9 mouse cellular contexts compared by ENCODE assay signal in genomic region chr13:37657248-37657647, GRCm38 (mm10).
A peak's percentile ranks its signal among the peaks of the same experiment; 100 is the strongest.
DNase-seq lines count a peak whose midpoint lies in the region; ATAC-seq and TF ChIP-seq lines count a peak whose summit lies in the region.
"Had no signal": no experiment of that assay in that cellular context is flagged by ENCODE, and none has a peak within 500 bp of the region (broad histone marks: within the 10 kb centered on the region; RNA-seq: fewer than 3 reads in every experiment).

No protein-coding gene starts in this region.

- DNase-seq in forebrain, embryonic 14.5 days (ENCODE audit: low spot score), result peak; percentile 34
- DNase-seq in adrenal gland, adult 8-10 months, result peak; percentile 61
- peak; percentile 67 for DNase-seq in gastrocnemius, postnatal 10 days
- peak; percentile 58 for DNase-seq in liver, postnatal 0 days
- DNase-seq in right cerebral cortex, postnatal 10 days (ENCODE audit: low spot score in 2 of 2), result peak; percentile 72 to 79
- no peak for DNase-seq in midbrain, embryonic 11.5 days (ENCODE audit: low spot score, missing footprints)

- WGBS in forebrain, embryonic 14.5 days, result 76% methylated on average over 16 of the region's 16 CpGs
- 67% methylated on average over 16 of the region's 16 CpGs for WGBS in forebrain, embryonic 16.5 days
- WGBS in intestine, postnatal 0 days, result 51% methylated on average over 16 of the region's 16 CpGs
- WGBS in liver, postnatal 0 days (ENCODE audit: insufficient replicate concordance), result 42% methylated on average over 16 of the region's 16 CpGs
- 92% methylated on average over 16 of the region's 16 CpGs for WGBS in midbrain, embryonic 11.5 days

- no peak overlapping the region for H3K27ac ChIP-seq in forebrain, embryonic 14.5 days (ENCODE audit: low read depth, low read length)
- H3K27ac ChIP-seq in forebrain, embryonic 16.5 days (ENCODE audit: low read length), result no peak overlapping the region
- H3K27ac ChIP-seq in intestine, postnatal 0 days (ENCODE audit: low read depth, low read length), result no peak overlapping the region
- H3K27ac ChIP-seq in liver, postnatal 0 days (ENCODE audit: low read depth), result peak overlapping the region; percentile 65
- H3K27ac ChIP-seq in midbrain, embryonic 11.5 days (ENCODE audit: low read depth, low read length), result no peak overlapping the region
- H3K27ac ChIP-seq: neural tube, embryonic 12.5 days had no signal

- TF ChIP-seq CTCF in intestine, postnatal 0 days (IDR thresholded peaks at IDR 0.05; ENCODE audit: low read depth), result no peak
- no peak for TF ChIP-seq CTCF in liver, postnatal 0 days (IDR thresholded peaks at IDR 0.05; ENCODE audit: low read depth)

- no peak for TF ChIP-seq EP300 in liver, postnatal 0 days (IDR thresholded peaks at IDR 0.05; ENCODE audit: low read depth)

- no peaks in the 10 kb centered on the region for H3K9me3 ChIP-seq in forebrain, embryonic 14.5 days (replicated peaks; ENCODE audit: control insufficient read depth, low read length)
- no peaks in the 10 kb centered on the region for H3K9me3 ChIP-seq in forebrain, embryonic 16.5 days (ENCODE audit: control insufficient read depth, low read length)
- H3K9me3 ChIP-seq in intestine, postnatal 0 days (ENCODE audit: control insufficient read depth), result no peaks in the 10 kb centered on the region
- H3K9me3 ChIP-seq in liver, postnatal 0 days (ENCODE audit: low read length), result no peaks in the 10 kb centered on the region
- H3K9me3 ChIP-seq in midbrain, embryonic 11.5 days (ENCODE audit: control insufficient read depth, low read length), result no peaks in the 10 kb centered on the region
- H3K9me3 ChIP-seq: neural tube, embryonic 12.5 days had no signal

- no peak overlapping the region for H3K4me3 ChIP-seq in forebrain, embryonic 14.5 days (ENCODE audit: low read depth, low read length)
- no peak overlapping the region for H3K4me3 ChIP-seq in forebrain, embryonic 16.5 days (replicated peaks; ENCODE audit: low read length)
- H3K4me3 ChIP-seq in intestine, postnatal 0 days (ENCODE audit: low read depth, low read length), result no peak overlapping the region
- H3K4me3 ChIP-seq in liver, postnatal 0 days (ENCODE audit: low read depth, low read length), result no peak overlapping the region
- no peak overlapping the region for H3K4me3 ChIP-seq in midbrain, embryonic 11.5 days (ENCODE audit: low read depth, low read length)
- H3K4me3 ChIP-seq: neural tube, embryonic 12.5 days had no signal

- no peaks in the 10 kb centered on the region for H3K27me3 ChIP-seq in forebrain, embryonic 14.5 days (replicated peaks; ENCODE audit: control insufficient read depth, insufficient read depth, low read length)
- H3K27me3 ChIP-seq in forebrain, embryonic 16.5 days (replicated peaks; ENCODE audit: control insufficient read depth, insufficient read depth, low read length), result no peaks in the 10 kb centered on the region
- H3K27me3 ChIP-seq in intestine, postnatal 0 days (replicated peaks; ENCODE audit: control insufficient read depth, insufficient read depth, low read length), result no peaks in the 10 kb centered on the region
- H3K27me3 ChIP-seq in liver, postnatal 0 days (ENCODE audit: insufficient read depth, low read length), result no peaks in the 10 kb centered on the region
- no peaks in the 10 kb centered on the region for H3K27me3 ChIP-seq in midbrain, embryonic 11.5 days (ENCODE audit: control insufficient read depth, insufficient read depth, low read length)
- H3K27me3 ChIP-seq: neural tube, embryonic 12.5 days had no signal

- no peak overlapping the region for H3K9ac ChIP-seq in forebrain, embryonic 14.5 days (ENCODE audit: low read length)
- H3K9ac ChIP-seq in forebrain, embryonic 16.5 days (replicated peaks; ENCODE audit: low read depth, low read length), result no peak overlapping the region
- H3K9ac ChIP-seq in intestine, postnatal 0 days (ENCODE audit: low read depth, low read length), result no peak overlapping the region
- H3K9ac ChIP-seq in liver, postnatal 0 days (replicated peaks), result no peak overlapping the region
- no peak overlapping the region for H3K9ac ChIP-seq in midbrain, embryonic 11.5 days (ENCODE audit: low read length)
- H3K9ac ChIP-seq: neural tube, embryonic 12.5 days had no signal

- no peak for ATAC-seq in forebrain, embryonic 14.5 days
- no peak for ATAC-seq in forebrain, embryonic 16.5 days
- no peak for ATAC-seq in intestine, postnatal 0 days
- ATAC-seq in liver, postnatal 0 days, result no peak
- ATAC-seq in midbrain, embryonic 11.5 days (ENCODE audit: low FRiP score), result no peak

- no peaks in the 10 kb centered on the region for H3K4me1 ChIP-seq in forebrain, embryonic 14.5 days (ENCODE audit: control insufficient read depth, insufficient read depth, low read length)
- no peaks in the 10 kb centered on the region for H3K4me1 ChIP-seq in forebrain, embryonic 16.5 days (replicated peaks; ENCODE audit: control insufficient read depth, insufficient read depth, low read length)
- no peaks in the 10 kb centered on the region for H3K4me1 ChIP-seq in intestine, postnatal 0 days (replicated peaks; ENCODE audit: control insufficient read depth, insufficient read depth, low read length)
- H3K4me1 ChIP-seq in liver, postnatal 0 days (ENCODE audit: insufficient read depth), result peaks cover 5% of the 10 kb centered on the region; the same call in 1 of the 2 replicates
- no peaks in the 10 kb centered on the region for H3K4me1 ChIP-seq in midbrain, embryonic 11.5 days (ENCODE audit: control insufficient read depth, insufficient read depth, low read length)
- H3K4me1 ChIP-seq: neural tube, embryonic 12.5 days had no signal

- no peaks in the 10 kb centered on the region for H3K36me3 ChIP-seq in forebrain, embryonic 14.5 days (ENCODE audit: control insufficient read depth, insufficient read depth, low read length)
- no peaks in the 10 kb centered on the region for H3K36me3 ChIP-seq in forebrain, embryonic 16.5 days (ENCODE audit: control insufficient read depth, insufficient read depth)
- H3K36me3 ChIP-seq in intestine, postnatal 0 days (ENCODE audit: control insufficient read depth, insufficient read depth), result no peaks in the 10 kb centered on the region
- no peaks in the 10 kb centered on the region for H3K36me3 ChIP-seq in liver, postnatal 0 days (replicated peaks; ENCODE audit: insufficient read depth, low read length)
- H3K36me3 ChIP-seq in midbrain, embryonic 11.5 days (ENCODE audit: control insufficient read depth, insufficient read depth, low read length), result no peaks in the 10 kb centered on the region
- H3K36me3 ChIP-seq: neural tube, embryonic 12.5 days had no signal

- H3K4me2 ChIP-seq in forebrain, embryonic 14.5 days (ENCODE audit: low read length), result no peak overlapping the region
- no peak overlapping the region for H3K4me2 ChIP-seq in forebrain, embryonic 16.5 days (ENCODE audit: low read length)
- H3K4me2 ChIP-seq in intestine, postnatal 0 days (replicated peaks; ENCODE audit: low read depth), result peak overlapping the region; percentile 32
- H3K4me2 ChIP-seq in liver, postnatal 0 days (ENCODE audit: low read depth, low read length), result peak overlapping the region; percentile 55
- H3K4me2 ChIP-seq in midbrain, embryonic 11.5 days, result no peak overlapping the region
- H3K4me2 ChIP-seq: neural tube, embryonic 12.5 days had no signal

Comparison
In these comparisons a context has a peak if more than half of its experiments do, and no peak if none do; other contexts are left out.
1. H3K4me2 ChIP-seq: peak in intestine, postnatal 0 days (single experiment) and liver, postnatal 0 days (single experiment); none in forebrain, embryonic 14.5 days (single experiment), forebrain, embryonic 16.5 days (single experiment) and midbrain, embryonic 11.5 days (single experiment).